Mouse (Mus musculus) R1 (cell line): ENCODE results near the gene Gm16513.
"Not testable (repeated sequence)": the region's sequence is repeated elsewhere in the genome, so short reads cannot be mapped to it uniquely, and the experiment has no call there.

ENCODE experiments used
- DNase-seq: peaks from one replicate; pipeline ENCODE4 v3.0.0-alpha.2; 2018; ENCODE audit warnings: low read depth, low spot score

Gm16513 gene

DNA sequence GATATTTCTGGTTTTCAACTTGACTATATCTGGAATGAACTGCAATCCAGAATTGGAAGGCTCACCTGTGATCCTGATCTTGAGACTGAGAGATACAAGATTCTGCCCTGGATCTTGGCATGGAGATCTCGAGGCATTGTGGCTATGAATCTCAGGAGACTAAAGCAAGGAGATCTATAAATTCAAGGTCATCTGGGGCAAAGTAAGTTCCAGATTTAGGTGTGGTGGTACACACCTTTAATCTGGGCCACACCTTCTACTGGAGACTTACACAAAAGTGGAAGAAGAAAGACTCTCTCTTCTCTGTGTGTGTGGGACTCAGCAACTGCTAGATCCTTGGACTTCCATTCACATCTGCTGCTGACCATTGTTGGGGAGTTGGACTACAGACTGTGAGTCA, at the start of gene Gm16513:
TSS of gene Gm16513 (plus strand) at position 301 of the 400 bp plus-strand sequence.
- DNase-seq: not testable (repeated sequence)
